Mouse (Mus musculus) myocyte (in vitro differentiated cells): ENCODE measurements around the gene Cdh1.

Experiments
- E2F4 ChIP-seq: IDR thresholded peaks from one replicate; pipeline ENCODE4 v1.6.1; 2011; ENCODE audit warnings: mild to moderate bottlenecking, control low read depth, moderate library complexity; ENCODE audit not compliant: insufficient read depth
- MAX ChIP-seq: IDR thresholded peaks from one replicate; pipeline ENCODE4 v1.6.1; 2011; ENCODE audit warnings: low read depth, mild to moderate bottlenecking, control low read depth
- MYOD1 ChIP-seq, 3 experiments: IDR thresholded peaks; one replicate each; pipeline ENCODE4 v1.6.1; 2011; ENCODE audit warnings: control low read depth in 2 of 3, low read depth in 2 of 3, mild to moderate bottlenecking in 2 of 3, moderate library complexity in 1 of 3; ENCODE audit not compliant: insufficient read length in 2 of 3, control insufficient read depth in 1 of 3
- MYOG ChIP-seq, 3 experiments: IDR thresholded peaks; one replicate each; pipeline ENCODE4 v1.6.1; 2011; ENCODE audit warnings: control low read depth in 2 of 3, low read depth in 2 of 3, mild to moderate bottlenecking in 2 of 3; ENCODE audit not compliant: insufficient read length in 2 of 3, control insufficient read depth in 1 of 3, insufficient read depth in 1 of 3
- POLR2A ChIP-seq: IDR thresholded peaks from one replicate; pipeline ENCODE4 v1.6.1; 2011; ENCODE audit warnings: low read depth, mild to moderate bottlenecking, control low read depth, moderate library complexity; ENCODE audit not compliant: insufficient read length
- POLR2AphosphoS2 ChIP-seq: IDR thresholded peaks from one replicate; pipeline ENCODE4 v1.6.1; 2011; ENCODE audit warnings: low read depth, control low read depth; ENCODE audit not compliant: insufficient read length
- SRF ChIP-seq: IDR thresholded peaks from one replicate; pipeline ENCODE4 v1.6.1; 2011; ENCODE audit warnings: low read depth; ENCODE audit not compliant: control insufficient read depth, insufficient read length
- TCF12 ChIP-seq: IDR thresholded peaks from one replicate; pipeline ENCODE4 v1.6.1; 2011; ENCODE audit warnings: mild to moderate bottlenecking, control low read depth; ENCODE audit not compliant: poor library complexity, insufficient read depth, severe bottlenecking
- USF1 ChIP-seq: IDR thresholded peaks from one replicate; pipeline ENCODE4 v1.6.1; 2011; ENCODE audit warnings: low read depth, mild to moderate bottlenecking, control low read depth, moderate library complexity

DNA sequence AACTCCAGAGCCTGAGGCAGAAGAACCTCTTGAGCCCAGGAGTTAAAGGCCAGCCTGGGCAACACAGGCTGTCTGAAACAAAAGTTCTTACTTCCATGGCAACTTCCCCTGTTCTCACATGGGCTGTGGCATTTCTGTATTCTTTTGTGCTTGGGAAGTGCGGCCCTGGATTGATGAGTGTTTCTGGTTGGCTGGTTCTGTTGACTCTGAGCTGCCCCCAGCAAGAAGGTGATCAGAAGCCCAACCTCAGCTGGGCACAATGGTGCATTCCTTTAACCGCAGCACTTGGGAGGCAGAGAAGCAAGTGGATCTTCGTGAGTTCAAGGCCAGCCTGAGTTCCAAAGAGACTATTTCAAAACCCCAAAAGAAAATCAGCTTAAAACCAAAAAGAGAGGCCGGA, 34.3 kb downstream of the Cdh1 start:
- TF ChIP-seq E2F4 (no peak), POLR2A (no peak), TCF12 (no peak), MYOG (IDR thresholded peaks at IDR 0.05; ENCODE audit: control insufficient read depth in 1 of 3, insufficient read depth in 1 of 3, insufficient read length in 2 of 3, low read depth in 2 of 3) (no peak), USF1 (no peak), MYOD1 (IDR thresholded peaks at IDR 0.05; ENCODE audit: control insufficient read depth in 1 of 3, insufficient read length in 2 of 3, low read depth in 2 of 3) (no peak), MAX (no peak), SRF (no peak), POLR2AphosphoS2 (no peak)
